Mouse (Mus musculus) myocyte (in vitro differentiated cells): ENCODE results near the gene Gadd45gip1.

ENCODE experiments used
- MAX ChIP-seq: IDR thresholded peaks from one replicate; pipeline ENCODE4 v1.6.1; 2011; ENCODE audit warnings: low read depth, mild to moderate bottlenecking, control low read depth
- POLR2A ChIP-seq: IDR thresholded peaks from one replicate; pipeline ENCODE4 v1.6.1; 2011; ENCODE audit warnings: low read depth, mild to moderate bottlenecking, control low read depth, moderate library complexity; ENCODE audit not compliant: insufficient read length
- POLR2AphosphoS2 ChIP-seq: IDR thresholded peaks from one replicate; pipeline ENCODE4 v1.6.1; 2011; ENCODE audit warnings: low read depth, control low read depth; ENCODE audit not compliant: insufficient read length
- TCF12 ChIP-seq: IDR thresholded peaks from one replicate; pipeline ENCODE4 v1.6.1; 2011; ENCODE audit warnings: mild to moderate bottlenecking, control low read depth; ENCODE audit not compliant: poor library complexity, insufficient read depth, severe bottlenecking
- USF1 ChIP-seq: IDR thresholded peaks from one replicate; pipeline ENCODE4 v1.6.1; 2011; ENCODE audit warnings: low read depth, mild to moderate bottlenecking, control low read depth, moderate library complexity

DNA sequence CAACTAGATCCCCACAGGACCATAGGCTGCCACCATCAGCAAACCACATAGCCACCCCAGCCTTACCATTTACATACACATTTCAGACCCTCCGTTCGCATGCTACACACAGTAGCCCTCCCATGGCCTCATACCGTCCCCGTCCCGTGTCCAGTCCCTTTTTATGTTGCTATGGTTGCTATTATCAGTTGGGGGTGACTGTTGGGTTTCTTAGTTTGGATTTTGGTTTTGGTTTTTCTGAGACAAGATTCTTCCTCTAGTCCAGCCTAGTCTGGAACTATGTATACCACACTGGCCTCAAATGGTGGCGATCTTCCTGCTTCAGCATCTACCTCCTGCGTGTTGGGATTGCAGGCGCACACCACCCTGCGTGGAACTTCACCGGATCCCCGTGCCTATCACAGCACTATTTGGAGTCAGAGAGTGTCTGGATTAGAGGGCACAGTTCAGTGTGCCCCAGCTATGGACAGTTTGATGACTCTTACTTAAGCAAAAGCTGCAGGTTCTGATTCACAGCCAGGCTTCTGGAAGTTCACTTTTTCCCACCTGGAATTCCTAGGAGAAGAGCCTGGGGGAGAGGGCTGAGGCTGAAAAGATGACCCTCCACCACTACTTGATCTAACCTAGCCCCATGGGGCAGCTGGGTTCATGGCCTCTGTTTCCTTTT, 44.4 kb upstream of the Gadd45gip1 start:
- TF ChIP-seq TCF12 = no peak
- no peak for TF ChIP-seq POLR2A
- no peak for TF ChIP-seq USF1
- no peak for TF ChIP-seq POLR2AphosphoS2
- no peak for TF ChIP-seq MAX
